Mouse (Mus musculus) CH12.LX (cell line): ENCODE data around the gene Plcb1.

Experiments used
- CHD2 ChIP-seq: IDR thresholded peaks from 2 replicates; pipeline ENCODE4 v1.6.1; 2011; ENCODE audit warnings: low read length, improper control_type of control experiment
- CTCF ChIP-seq, 2 experiments: IDR thresholded peaks in 1 of 2; conservative IDR thresholded peaks in 1 of 2; 2 replicates each; pipeline ENCODE4 v1.5.1; 2011 to 2012; ENCODE audit warnings: low read depth in 2 of 2, low read length in 2 of 2, improper control_type of control experiment in 1 of 2, inconsistent platforms in 1 of 2, mild to moderate bottlenecking in 1 of 2, moderate library complexity in 1 of 2
- E2F4 ChIP-seq: IDR thresholded peaks from 2 replicates; pipeline ENCODE4 v1.6.1; 2011; ENCODE audit warnings: low read depth, low read length, improper control_type of control experiment; ENCODE audit not compliant: insufficient replicate concordance
- EP300 ChIP-seq: IDR thresholded peaks from 2 replicates; pipeline ENCODE4 v1.6.1; 2011; ENCODE audit warnings: low read length, improper control_type of control experiment
- MAX ChIP-seq: IDR thresholded peaks from 2 replicates; pipeline ENCODE4 v1.6.1; 2011; ENCODE audit warnings: low read length, improper control_type of control experiment
- POLR2A ChIP-seq: IDR thresholded peaks from 2 replicates; pipeline ENCODE4 v1.6.1; 2011; ENCODE audit warnings: low read depth, mild to moderate bottlenecking, improper control_type of control experiment, low read length
- POLR2AphosphoS2 ChIP-seq: IDR thresholded peaks from 2 replicates; pipeline ENCODE4 v1.6.1; 2011; ENCODE audit warnings: low read depth, low read length, improper control_type of control experiment
- SIN3A ChIP-seq: IDR thresholded peaks from 2 replicates; pipeline ENCODE4 v1.6.1; 2012; ENCODE audit warnings: low read length, improper control_type of control experiment, inconsistent platforms
- TCF12 ChIP-seq: IDR thresholded peaks from 2 replicates; pipeline ENCODE4 v1.6.1; 2014; ENCODE audit warnings: low read depth, mild to moderate bottlenecking, inconsistent platforms, low read length, improper control_type of control experiment
- USF1 ChIP-seq: IDR thresholded peaks from 2 replicates; pipeline ENCODE4 v1.6.1; 2014; ENCODE audit warnings: low read depth, mild to moderate bottlenecking, inconsistent platforms, low read length, improper control_type of control experiment
- ZC3H11A ChIP-seq: IDR thresholded peaks from 2 replicates; pipeline ENCODE4 v1.6.1; 2012; ENCODE audit warnings: low read depth, mild to moderate bottlenecking, inconsistent platforms, low read length, improper control_type of control experiment
- ZKSCAN1 ChIP-seq: IDR thresholded peaks from 2 replicates; pipeline ENCODE4 v1.6.1; 2012; ENCODE audit warnings: low read depth, inconsistent platforms, low read length, improper control_type of control experiment, borderline replicate concordance

DNA sequence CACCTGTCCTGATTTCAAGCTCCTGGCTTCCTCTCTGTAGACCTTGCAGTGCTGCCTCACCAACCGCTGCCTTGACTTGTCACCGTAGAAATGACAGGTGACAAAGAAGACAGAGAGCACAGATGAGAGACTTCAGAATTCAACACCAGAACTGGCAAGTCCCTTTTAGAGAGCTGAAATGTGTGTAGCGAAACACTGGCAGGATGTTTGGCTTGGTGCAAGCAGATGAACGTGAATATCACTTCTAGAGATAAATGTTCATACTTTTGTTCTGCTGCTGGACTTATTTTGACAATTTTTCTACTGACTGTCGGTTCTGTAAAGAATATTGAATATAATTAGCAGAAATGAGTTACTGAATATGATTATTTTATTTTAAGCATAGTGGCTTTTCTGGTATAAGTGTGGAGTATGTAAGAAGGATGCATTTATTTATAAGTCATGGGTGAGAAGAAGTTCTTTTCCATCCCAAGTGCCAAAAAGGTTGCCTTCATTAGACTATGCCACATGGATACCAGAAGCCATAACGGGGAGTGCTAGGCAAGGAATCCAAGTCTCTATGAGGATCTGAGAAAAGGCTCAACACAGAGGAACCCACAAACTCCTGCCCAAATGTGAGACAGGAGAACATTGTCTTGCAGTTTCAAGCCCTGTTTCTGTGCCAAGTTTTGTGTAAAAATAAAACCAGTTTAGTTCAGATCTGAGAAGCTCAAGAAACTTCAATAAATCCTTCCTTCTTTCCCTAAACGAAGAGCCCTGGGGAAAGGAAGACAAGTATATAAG is 31.4 kb downstream of the Plcb1 start:
- TF ChIP-seq TCF12 = no peak
- no peak for TF ChIP-seq CHD2
- no peak for TF ChIP-seq POLR2A
- TF ChIP-seq CTCF (conservative IDR thresholded peaks at IDR 0.05 in 1 of 2, IDR thresholded peaks at IDR 0.05 in 1 of 2; ENCODE audit: low read depth in 2 of 2, low read length in 2 of 2) = no peak
- TF ChIP-seq ZKSCAN1 = no peak
- no peak for TF ChIP-seq SIN3A
- TF ChIP-seq EP300 = no peak
- no peak for TF ChIP-seq USF1
- TF ChIP-seq MAX = no peak
- TF ChIP-seq E2F4 = no peak
- no peak for TF ChIP-seq POLR2AphosphoS2
- no peak for TF ChIP-seq ZC3H11A
